Mouse (Mus musculus): ENCODE results near the gene Sapcd1. TPM values are rescaled to one million over a fixed set of nuclear protein-coding genes. Genes with fewer than 3 reads are reported as not detected.
A peak's percentile ranks its signal among the peaks of the same experiment; 100 is the strongest.
"Not testable (repeated sequence)": the region's sequence is repeated elsewhere in the genome, so short reads cannot be mapped to it uniquely, and the experiment has no call there.

The Sapcd1 gene
- total RNA-seq, 2 experiments from 2014 or later = 0.67 TPM; not detected in 1

DNA sequence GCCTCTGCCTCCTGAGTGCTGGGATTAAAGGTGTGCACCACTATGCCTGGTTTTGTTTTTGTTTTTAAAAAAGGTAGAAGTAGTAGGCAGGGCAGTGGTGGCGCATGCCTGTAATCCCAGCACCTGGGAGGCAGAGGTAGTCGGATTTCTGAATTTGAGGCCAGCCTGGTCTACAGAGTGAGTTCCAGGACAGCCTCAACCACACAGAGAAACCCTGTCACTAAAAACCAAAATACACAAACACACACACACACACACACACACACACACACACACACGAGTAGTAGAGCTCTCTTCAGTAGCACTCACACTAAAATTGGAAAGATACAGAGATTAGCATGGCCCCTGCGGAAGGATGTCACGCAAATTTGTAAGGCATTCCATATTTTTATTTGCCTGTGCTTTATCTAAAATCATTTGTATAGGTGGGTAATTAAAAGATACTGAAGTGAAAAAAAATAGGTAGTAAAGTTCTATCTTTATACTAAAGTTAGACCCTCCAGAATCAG lies 21.2 kb upstream of the Sapcd1 start:
- no peak for DNase-seq (ENCODE audit: low spot score in 2 of 2)
- Histone ChIP-seq H3K27ac (no peak overlapping the region), H3K4me3 (no peak overlapping the region)
- TF ChIP-seq CTCF (conservative IDR thresholded peaks at IDR 0.05) = no peak

GRCm38 (mm10) chr17:35048149-35048931 lies 20.5 kb upstream of the Sapcd1 start:
- TF ChIP-seq CTCF (conservative IDR thresholded peaks at IDR 0.05) = no peak
- no peak overlapping the region for H3K4me3 ChIP-seq
- no peak for DNase-seq (ENCODE audit: low spot score in 2 of 2)
- H3K27ac ChIP-seq = peak overlapping the region; percentile 53

GRCm38 (mm10) chr17:35047688-35048087 lies 19.9 kb upstream of the Sapcd1 start:
- peak overlapping the region; percentile 53 for H3K27ac ChIP-seq

GRCm38 (mm10) chr17:35046681-35047455 lies 19.1 kb upstream of the Sapcd1 start, which contains the start of gene Msh5:
TSS of gene Msh5 (minus strand) at chr17:35046745.
- Histone ChIP-seq H3K4me3 (peak within 1 kb of the TSS; percentile 54), H3K27ac (peak within 1 kb of the TSS; percentile 53; the same call in 1 of the 2 replicates)
- peak; percentile 88 to 94 for DNase-seq (ENCODE audit: low spot score in 2 of 2)
- TF ChIP-seq CTCF (conservative IDR thresholded peaks at IDR 0.05) = peak; percentile 19; the same call in 1 of the 2 replicates

More at GRCm38 (mm10) chr17:35047688-35048087, 19.9 kb upstream of the Sapcd1 start:
- no peak overlapping the region for H3K4me3 ChIP-seq
- TF ChIP-seq CTCF (conservative IDR thresholded peaks at IDR 0.05) = no peak
- DNase-seq (ENCODE audit: low spot score in 2 of 2) = no peak

GRCm38 (mm10) chr17:35045807-35046680 lies 18.2 kb upstream of the Sapcd1 start:
- H3K27ac ChIP-seq = 0 out of 2 replicates have a peak overlapping the region, but pooled peaks have one; percentile 53

DNA sequence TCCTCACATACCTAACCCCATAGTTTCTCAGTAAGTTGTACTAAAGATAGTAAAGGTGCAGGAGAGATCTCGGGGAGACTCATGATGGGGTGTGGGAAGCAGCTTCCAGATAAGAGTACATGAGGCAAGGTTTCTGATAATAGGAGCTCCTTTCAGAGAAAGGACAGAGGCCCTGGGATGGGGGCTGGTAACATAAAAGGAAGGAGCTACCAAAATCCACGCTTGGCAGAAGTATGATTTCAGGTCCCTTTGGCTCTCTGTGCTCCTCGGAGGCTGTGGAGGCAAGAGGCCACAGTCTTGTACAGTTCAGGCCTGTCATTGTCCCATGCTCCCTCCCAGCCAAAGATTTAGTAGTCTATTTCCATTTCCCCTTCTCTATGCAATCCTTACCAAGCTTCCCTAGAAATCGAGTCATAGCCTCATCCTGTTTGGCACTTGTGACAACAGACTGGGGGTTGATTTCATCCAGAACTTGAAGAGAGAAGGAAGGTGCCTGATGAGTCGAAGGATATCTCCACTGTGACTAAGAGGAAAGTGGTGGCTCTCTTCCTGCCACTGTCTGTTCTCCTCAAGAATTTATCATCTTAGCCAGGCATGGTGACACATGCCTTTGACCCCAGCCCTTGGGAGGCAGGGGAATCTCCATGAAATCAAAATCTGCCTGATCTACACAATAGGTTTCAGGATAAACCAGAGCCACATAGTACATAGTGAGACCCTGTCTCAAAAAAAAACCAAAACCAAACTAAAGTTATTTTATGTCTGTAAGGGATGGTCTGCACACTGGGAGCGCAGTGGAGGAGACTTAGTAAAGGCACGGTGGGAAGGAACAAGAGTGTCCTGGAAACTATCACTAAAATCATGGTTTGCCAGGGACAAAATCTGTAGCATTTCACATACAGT lies 17.3 kb upstream of the Sapcd1 start:
- H3K4me3 ChIP-seq = no peak overlapping the region
- DNase-seq (ENCODE audit: low spot score in 2 of 2) = no peak
- TF ChIP-seq CTCF (conservative IDR thresholded peaks at IDR 0.05) = no peak
- H3K27ac ChIP-seq = no peak overlapping the region

More at GRCm38 (mm10) chr17:35045807-35046680, 18.2 kb upstream of the Sapcd1 start:
- no peak for TF ChIP-seq CTCF (conservative IDR thresholded peaks at IDR 0.05)
- no peak for DNase-seq (ENCODE audit: low spot score in 2 of 2)
- H3K4me3 ChIP-seq = peak overlapping the region; percentile 54

DNA sequence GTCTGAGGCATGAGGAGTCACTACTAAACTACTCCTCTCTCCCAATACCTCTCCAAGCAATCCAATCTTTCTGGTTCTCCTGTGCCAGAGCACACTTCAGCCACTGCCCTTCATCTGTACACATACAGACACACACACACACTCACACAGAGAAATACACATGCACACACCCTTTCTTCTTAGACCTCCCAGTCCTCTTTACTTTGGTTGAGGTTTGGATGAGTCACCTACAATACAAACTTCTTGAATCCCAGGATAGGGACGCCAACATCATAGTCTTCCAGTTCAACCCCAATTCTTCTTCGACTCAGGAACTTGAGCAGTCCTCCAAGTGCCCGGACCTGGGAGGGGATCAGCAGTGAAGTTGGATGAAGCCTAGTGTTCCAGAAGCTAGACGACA lies 16.0 kb upstream of the Sapcd1 start:
- H3K27ac ChIP-seq = no peak overlapping the region
- DNase-seq (ENCODE audit: low spot score in 2 of 2) = no peak
- no peak overlapping the region for H3K4me3 ChIP-seq
- TF ChIP-seq CTCF (conservative IDR thresholded peaks at IDR 0.05) = no peak

DNA sequence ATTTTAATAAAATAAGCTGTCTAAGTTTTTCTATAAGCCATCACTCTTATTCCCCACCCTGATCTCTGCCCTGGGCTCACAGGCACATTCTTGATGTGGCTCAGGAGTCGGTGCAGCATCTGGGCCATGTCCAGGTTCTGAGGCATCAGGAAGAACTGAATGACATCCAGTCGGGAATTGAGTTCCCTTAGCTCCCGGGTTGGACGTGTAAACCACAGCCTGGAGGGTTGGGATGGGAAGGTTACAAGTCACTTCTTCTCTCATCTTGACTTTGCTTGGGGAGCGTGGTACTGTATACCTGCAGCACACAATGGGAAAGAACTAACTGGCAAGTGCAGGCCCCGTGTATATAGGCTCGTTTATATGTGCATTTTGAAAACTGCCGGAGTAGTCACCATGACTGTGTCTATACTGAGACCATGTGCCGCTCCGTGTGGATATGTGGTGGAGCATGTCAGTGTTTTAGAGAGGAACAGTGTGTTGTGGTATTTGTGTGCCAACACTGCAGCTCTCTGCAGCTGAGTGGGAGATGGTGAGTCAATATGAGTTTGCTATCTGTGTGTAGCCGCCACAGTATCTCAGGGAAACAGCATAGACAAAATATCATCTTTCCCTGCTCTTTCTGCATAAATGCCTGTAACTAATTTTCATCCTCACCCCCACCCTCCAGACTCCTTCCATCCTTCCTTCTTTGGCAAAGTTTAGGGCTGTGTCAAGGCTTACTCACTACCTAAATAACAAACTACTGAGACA lies 11.5 kb upstream of the Sapcd1 start:
- TF ChIP-seq CTCF (conservative IDR thresholded peaks at IDR 0.05) = no peak
- peak in 1 of 2 experiments; percentile 73 for DNase-seq (ENCODE audit: low spot score in 2 of 2)
- Histone ChIP-seq H3K4me3 (no peak overlapping the region), H3K27ac (peak overlapping the region; percentile 72; the same call in 1 of the 2 replicates)

- no peak for TF ChIP-seq CTCF (conservative IDR thresholded peaks at IDR 0.05)
- H3K27ac ChIP-seq = no peak overlapping the region
Observed at GRCm38 (mm10) chr17:35034896-35035295, 7.1 kb upstream of the Sapcd1 start.

DNA sequence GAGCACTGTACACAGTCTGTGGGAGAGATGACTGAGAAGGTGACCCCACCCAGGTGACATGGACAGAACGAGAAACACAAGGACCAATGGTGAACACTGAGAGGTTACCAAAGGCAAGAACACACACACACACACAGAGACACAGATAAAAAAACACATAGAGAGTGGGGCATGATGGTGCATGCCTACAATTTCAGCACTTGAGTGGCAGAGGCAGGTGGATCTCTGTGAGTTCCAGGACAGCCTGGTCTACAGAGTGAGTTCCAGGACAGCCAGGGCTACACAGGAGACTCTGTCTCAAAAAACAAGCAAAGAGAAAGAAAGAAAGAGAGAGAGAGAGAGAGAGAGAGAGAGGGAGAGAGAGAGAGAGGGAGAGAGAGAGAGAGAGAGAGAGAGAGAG lies 5.9 kb upstream of the Sapcd1 start:
- H3K4me3 ChIP-seq; H3K27ac ChIP-seq; DNase-seq (ENCODE audit: low spot score in 2 of 2): not testable (repeated sequence)

More at GRCm38 (mm10) chr17:35034896-35035295, 7.1 kb upstream of the Sapcd1 start:
- no peak overlapping the region for H3K4me3 ChIP-seq
- DNase-seq (ENCODE audit: low spot score in 2 of 2) = no peak

Data from layer of hippocampus, adult 2 months (tissue).